In genomic region chr10:21023142-21023734, GRCm38 (mm10) we compare ENCODE assay signal across 11 mouse cellular contexts.
A peak's percentile ranks its signal among the peaks of the same experiment; 100 is the strongest.
DNase-seq lines count a peak whose midpoint lies in the region; ATAC-seq and TF ChIP-seq lines count a peak whose summit lies in the region.
"Had no signal": no experiment of that assay in that cellular context is flagged by ENCODE, and none has a peak within 500 bp of the region (broad histone marks: within the 10 kb centered on the region; RNA-seq: fewer than 3 reads in every experiment).

No protein-coding gene starts in this region.

- H3K79me3 ChIP-seq in C2C12 (ENCODE audit: low read depth): no peaks in the 10 kb centered on the region

- no peaks in the 10 kb centered on the region for H3K9me3 ChIP-seq in heart, embryonic 14.5 days (ENCODE audit: control insufficient read depth, low read length)
- no peaks in the 10 kb centered on the region for H3K9me3 ChIP-seq in liver, embryonic 12.5 days (replicated peaks)
- H3K9me3 ChIP-seq in lung, postnatal 0 days (ENCODE audit: low read length): no peaks in the 10 kb centered on the region
- H3K9me3 ChIP-seq: hindbrain, embryonic 13.5 days had no signal

- no peaks in the 10 kb centered on the region for H3K27me3 ChIP-seq in heart, embryonic 14.5 days (ENCODE audit: control insufficient read depth, insufficient read depth, low read length)
- no peaks in the 10 kb centered on the region for H3K27me3 ChIP-seq in C2C12 (ENCODE audit: control insufficient read depth, insufficient read depth, insufficient read length)
- no peaks in the 10 kb centered on the region for H3K27me3 ChIP-seq in liver, embryonic 12.5 days (replicated peaks)
- no peaks in the 10 kb centered on the region for H3K27me3 ChIP-seq in lung, postnatal 0 days (replicated peaks; ENCODE audit: insufficient read depth, low read length)
- H3K27me3 ChIP-seq: hindbrain, embryonic 13.5 days; Patski had no signal

- H3ac ChIP-seq in C2C12 (ENCODE audit: control insufficient read depth, insufficient read length, low read depth): no peak overlapping the region

- no peak for TF ChIP-seq CTCF in C2C12 (IDR thresholded peaks at IDR 0.05; ENCODE audit: control insufficient read depth, insufficient read depth, insufficient read length)
- TF ChIP-seq CTCF in lung, postnatal 0 days (IDR thresholded peaks at IDR 0.05): no peak

- no peaks in the 10 kb centered on the region for H3K36me3 ChIP-seq in heart, embryonic 14.5 days (ENCODE audit: control insufficient read depth, insufficient read depth, low read length)
- no peaks in the 10 kb centered on the region for H3K36me3 ChIP-seq in C2C12 (ENCODE audit: control insufficient read depth, insufficient read depth)
- no peaks in the 10 kb centered on the region for H3K36me3 ChIP-seq in liver, embryonic 12.5 days
- no peaks in the 10 kb centered on the region for H3K36me3 ChIP-seq in lung, postnatal 0 days (ENCODE audit: insufficient read depth, low read length)

- 65% methylated on average over 7 of the region's 7 CpGs for WGBS in heart, embryonic 14.5 days
- 18% methylated on average over 7 of the region's 7 CpGs for WGBS in liver, embryonic 12.5 days (ENCODE audit: insufficient replicate concordance)
- 75% methylated on average over 7 of the region's 7 CpGs for WGBS in lung, postnatal 0 days

- no peak for TF ChIP-seq EP300 in lung, postnatal 0 days (IDR thresholded peaks at IDR 0.05)

- no peak overlapping the region for H3K4me3 ChIP-seq in heart, embryonic 14.5 days (ENCODE audit: control insufficient read depth in 1 of 2, insufficient read depth in 1 of 2, low read depth in 1 of 2, low read length in 2 of 2)
- H3K4me3 ChIP-seq in C2C12 (ENCODE audit: insufficient read depth, poor library complexity, severe bottlenecking): no peak overlapping the region
- H3K4me3 ChIP-seq in liver, embryonic 12.5 days: no peak overlapping the region
- no peak overlapping the region for H3K4me3 ChIP-seq in lung, postnatal 0 days (ENCODE audit: low read depth, low read length)
- H3K4me3 ChIP-seq: hindbrain, embryonic 13.5 days; layer of hippocampus, adult 2 months had no signal

- H3K9ac ChIP-seq in heart, embryonic 14.5 days (ENCODE audit: low read length): no peak overlapping the region
- H3K9ac ChIP-seq in liver, embryonic 12.5 days: no peak overlapping the region
- H3K9ac ChIP-seq in lung, postnatal 0 days (replicated peaks; ENCODE audit: low read depth): no peak overlapping the region
- H3K9ac ChIP-seq: hindbrain, embryonic 13.5 days had no signal

- no peak overlapping the region for H3K4me2 ChIP-seq in heart, embryonic 14.5 days (ENCODE audit: low read length)
- peak overlapping the region; percentile 19 for H3K4me2 ChIP-seq in liver, embryonic 12.5 days
- H3K4me2 ChIP-seq in lung, postnatal 0 days (replicated peaks; ENCODE audit: low read depth, low read length): no peak overlapping the region
- H3K4me2 ChIP-seq: hindbrain, embryonic 13.5 days had no signal

- H3K79me2 ChIP-seq in C2C12 (ENCODE audit: control insufficient read depth, insufficient read depth): no peaks in the 10 kb centered on the region

- no peak for DNase-seq in heart, postnatal 25 days (ENCODE audit: low spot score)
- peak; percentile 26 for DNase-seq in NIH3T3 (ENCODE audit: low read depth)
- DNase-seq in lung, postnatal 0 days (ENCODE audit: low spot score): no peak
- no peak for DNase-seq in urinary bladder, postnatal 4 days (ENCODE audit: low spot score in 2 of 2)
- DNase-seq: gastrocnemius, postnatal 10 days had no signal

- 0 out of 2 replicates have a peak, but pooled peaks have one; percentile 26 for ATAC-seq in heart, embryonic 14.5 days (ENCODE audit: insufficient number of reproducible peaks, insufficient read depth, low FRiP score, low read depth)
- ATAC-seq in liver, embryonic 12.5 days: peak; percentile 48
- ATAC-seq in lung, postnatal 0 days: no peak
- ATAC-seq: Patski had no signal

- no peaks in the 10 kb centered on the region for H3K4me1 ChIP-seq in heart, embryonic 14.5 days (ENCODE audit: control insufficient read depth in 2 of 2, insufficient read depth in 2 of 2, low read length in 2 of 2)
- H3K4me1 ChIP-seq in liver, embryonic 12.5 days: peaks cover 39% of the 10 kb centered on the region
- no peaks in the 10 kb centered on the region for H3K4me1 ChIP-seq in lung, postnatal 0 days (ENCODE audit: insufficient read depth, low read depth, low read length)

- H3K27ac ChIP-seq in heart, embryonic 14.5 days (replicated peaks in 1 of 2; ENCODE audit: control insufficient read depth in 1 of 2, insufficient read depth in 1 of 2, low read depth in 2 of 2, low read length in 2 of 2): no peak overlapping the region
- H3K27ac ChIP-seq in liver, embryonic 12.5 days: no peak overlapping the region
- H3K27ac ChIP-seq in lung, postnatal 0 days (ENCODE audit: low read length): no peak overlapping the region
- H3K27ac ChIP-seq: hindbrain, embryonic 13.5 days; layer of hippocampus, adult 2 months had no signal

- intact Hi-C loops in heart, postnatal 25 days (cut with DNase I): no loop called here

TF ChIP-seq in C2C12, 6 proteins besides CTCF, POLR2A, EP300 and RAD21:
- TF ChIP-seq MYOG (IDR thresholded peaks at IDR 0.05; ENCODE audit: control insufficient read depth, extremely low read depth, insufficient read length) (no peak), FOSL1 (IDR thresholded peaks at IDR 0.05; ENCODE audit: insufficient read depth, low read length, poor library complexity, severe bottlenecking) (peak; percentile 31), MYOD1 (IDR thresholded peaks at IDR 0.05; ENCODE audit: control insufficient read depth, insufficient read length, low read depth) (no peak), MAX (IDR thresholded peaks at IDR 0.05) (peak; percentile 33), USF1 (IDR thresholded peaks at IDR 0.05; ENCODE audit: low read depth) (no peak), CEBPB (IDR thresholded peaks at IDR 0.05; ENCODE audit: low read depth) (no peak)
